8 mouse cellular contexts compared by ENCODE assay signal in genomic region chr7:27543065-27543464, GRCm38 (mm10). TPM values are rescaled to one million over a fixed set of nuclear protein-coding genes. Genes with fewer than 3 reads are reported as not detected.
DNase-seq lines count a peak whose midpoint lies in the region; ATAC-seq lines count a peak whose summit lies in the region.

No protein-coding gene starts in this region.

- peak overlapping the region; percentile 96 for H3K4me2 ChIP-seq in heart, embryonic 14.5 days (ENCODE audit: low read length)
- peak overlapping the region; percentile 72 for H3K4me2 ChIP-seq in hindbrain, embryonic 15.5 days
- peak overlapping the region; percentile 85 for H3K4me2 ChIP-seq in midbrain, embryonic 14.5 days (ENCODE audit: low read length)

- no peaks in the 10 kb centered on the region for H3K27me3 ChIP-seq in heart, embryonic 14.5 days (ENCODE audit: control insufficient read depth, insufficient read depth, low read length)
- no peaks in the 10 kb centered on the region for H3K27me3 ChIP-seq in hindbrain, embryonic 15.5 days
- no peaks in the 10 kb centered on the region for H3K27me3 ChIP-seq in midbrain, embryonic 14.5 days (ENCODE audit: control insufficient read depth, insufficient read depth, low read length)

- H3K4me1 ChIP-seq in heart, embryonic 14.5 days (ENCODE audit: control insufficient read depth in 2 of 2, insufficient read depth in 2 of 2, low read length in 2 of 2): peaks cover 5 to 15% of the 10 kb centered on the region in 2 experiments; a peak in 3 of 4 replicates
- H3K4me1 ChIP-seq in hindbrain, embryonic 15.5 days (replicated peaks): peaks cover 21% of the 10 kb centered on the region
- peaks cover 14% of the 10 kb centered on the region for H3K4me1 ChIP-seq in midbrain, embryonic 14.5 days (ENCODE audit: control insufficient read depth, insufficient read depth, low read length)

- no peak for DNase-seq in heart, postnatal 25 days (ENCODE audit: low spot score)
- peak; percentile 59 for DNase-seq in brain, adult 2 months (ENCODE audit: low read depth, low spot score)
- DNase-seq in midbrain, embryonic 14.5 days: peak; percentile 17
- DNase-seq in layer of hippocampus, adult 8-10 months (ENCODE audit: low spot score in 2 of 2): no peak
- no peak for DNase-seq in ovary, postnatal 36 days (ENCODE audit: low spot score)
- no peak for DNase-seq in gastrocnemius, postnatal 36 days

- intact Hi-C loops in heart, postnatal 25 days (cut with DNase I): no loop called here
- intact Hi-C loops in gastrocnemius, postnatal 36 days (cut with DNase I): no loop called here

- peaks cover 21% of the 10 kb centered on the region; the same call in 1 of the 2 replicates for H3K36me3 ChIP-seq in heart, embryonic 14.5 days (ENCODE audit: control insufficient read depth, insufficient read depth, low read length)
- H3K36me3 ChIP-seq in hindbrain, embryonic 15.5 days: peaks cover 26% of the 10 kb centered on the region
- H3K36me3 ChIP-seq in midbrain, embryonic 14.5 days (ENCODE audit: control insufficient read depth, insufficient read depth, low read length): peaks cover 24% of the 10 kb centered on the region

- WGBS in heart, embryonic 14.5 days: 38% methylated on average over 6 of the region's 6 CpGs
- 56% methylated on average over 6 of the region's 6 CpGs for WGBS in hindbrain, embryonic 15.5 days
- WGBS in midbrain, embryonic 14.5 days: 54% methylated on average over 6 of the region's 6 CpGs

- no peak for ATAC-seq in heart, embryonic 14.5 days (ENCODE audit: insufficient number of reproducible peaks, insufficient read depth, low FRiP score, low read depth)
- ATAC-seq in hindbrain, embryonic 15.5 days (ENCODE audit: low FRiP score, low read depth): no peak; the same call in 1 of the 2 replicates
- no peak for ATAC-seq in midbrain, embryonic 14.5 days (ENCODE audit: low FRiP score, low TSS enrichment)

- H3K9me3 ChIP-seq in heart, embryonic 14.5 days (ENCODE audit: control insufficient read depth, low read length): no peaks in the 10 kb centered on the region
- no peaks in the 10 kb centered on the region for H3K9me3 ChIP-seq in hindbrain, embryonic 15.5 days
- no peaks in the 10 kb centered on the region for H3K9me3 ChIP-seq in midbrain, embryonic 14.5 days (ENCODE audit: control insufficient read depth, low read length)

- peak overlapping the region; percentile 41 to 50 for H3K4me3 ChIP-seq in heart, embryonic 14.5 days (ENCODE audit: control insufficient read depth in 1 of 2, insufficient read depth in 1 of 2, low read depth in 1 of 2, low read length in 2 of 2)
- H3K4me3 ChIP-seq in hindbrain, embryonic 15.5 days: peak overlapping the region; percentile 75
- peak overlapping the region; percentile 61 for H3K4me3 ChIP-seq in midbrain, embryonic 14.5 days (replicated peaks; ENCODE audit: low read depth, low read length)

- H3K9ac ChIP-seq in heart, embryonic 14.5 days (ENCODE audit: low read length): peak overlapping the region; percentile 78
- H3K9ac ChIP-seq in hindbrain, embryonic 15.5 days: peak overlapping the region; percentile 80
- peak overlapping the region; percentile 73; the same call in 1 of the 2 replicates for H3K9ac ChIP-seq in midbrain, embryonic 14.5 days (replicated peaks; ENCODE audit: low read length)

- H3K27ac ChIP-seq in heart, embryonic 14.5 days (replicated peaks in 1 of 2; ENCODE audit: control insufficient read depth in 1 of 2, insufficient read depth in 1 of 2, low read depth in 2 of 2, low read length in 2 of 2): no peak overlapping the region
- peak overlapping the region; percentile 70 for H3K27ac ChIP-seq in hindbrain, embryonic 15.5 days (replicated peaks)
- H3K27ac ChIP-seq in midbrain, embryonic 14.5 days (replicated peaks; ENCODE audit: low read depth, low read length): no peak overlapping the region

RNA-seq across cellular contexts. Expression of gene Pld3, which starts 10.0 kb away (rescaled TPM):
- 54.5 and 61.7 TPM in 2 replicates for polyA plus RNA-seq in heart, embryonic 14.5 days (2014; fragmentation: Nextera tagmentation; extraction: Ambion mirVana)
- 10 to 100 TPM; 23.3 to 27.1 TPM for total RNA-seq in heart, postnatal 25 days (2021)
- 189 TPM in 2 replicates for polyA plus RNA-seq in hindbrain, embryonic 15.5 days (2015; fragmentation: Nextera tagmentation; extraction: Ambion mirVana)
- polyA plus RNA-seq in midbrain, embryonic 14.5 days (2014; fragmentation: Nextera tagmentation; extraction: Ambion mirVana): 114 and 134 TPM in 2 replicates
- total RNA-seq in layer of hippocampus, adult 8-10 months (2022): 100 to 1,000 TPM; 559 to 594 (median 575) TPM
- 10 to 100 TPM; 12.6 to 13.6 TPM for total RNA-seq in gastrocnemius, postnatal 36 days (2021)

RNA-seq across cellular contexts. Expression of gene 2310022A10Rik, which starts 10.0 kb away (rescaled TPM):
- 31.0 TPM in 2 replicates for polyA plus RNA-seq in heart, embryonic 14.5 days (2014; fragmentation: Nextera tagmentation; extraction: Ambion mirVana)
- 10 to 100 TPM; 64.6 to 71.9 TPM for total RNA-seq in heart, postnatal 25 days (2021)
- 32.0 and 36.6 TPM in 2 replicates for polyA plus RNA-seq in hindbrain, embryonic 15.5 days (2015; fragmentation: Nextera tagmentation; extraction: Ambion mirVana)
- polyA plus RNA-seq in midbrain, embryonic 14.5 days (2014; fragmentation: Nextera tagmentation; extraction: Ambion mirVana): 26.3 and 35.3 TPM in 2 replicates
- 10 to 100 TPM; 25.9 to 34.2 (median 29.8) TPM for total RNA-seq in layer of hippocampus, adult 8-10 months (2022)
- 100 to 1,000 TPM in 1 of 2 experiments, 10 to 100 TPM in 1; 96.8 to 127 TPM for total RNA-seq in gastrocnemius, postnatal 36 days (2021)

RNA-seq across cellular contexts. Expression of gene Hipk4, which starts 20.0 kb away (rescaled TPM):
- 0.24 and 0.26 TPM in 2 replicates for polyA plus RNA-seq in heart, embryonic 14.5 days (2014; fragmentation: Nextera tagmentation; extraction: Ambion mirVana)
- under 1 TPM; 0.13 to 0.17 TPM for total RNA-seq in heart, postnatal 25 days (2021)
- polyA plus RNA-seq in hindbrain, embryonic 15.5 days (2015; fragmentation: Nextera tagmentation; extraction: Ambion mirVana): 0.82 and 1.0 TPM in 2 replicates
- 0.43 and 0.78 TPM in 2 replicates for polyA plus RNA-seq in midbrain, embryonic 14.5 days (2014; fragmentation: Nextera tagmentation; extraction: Ambion mirVana)
- total RNA-seq in layer of hippocampus, adult 8-10 months (2022): under 1 TPM in 1 of 4 experiments, not detected in 3; 0.25 TPM
- total RNA-seq in gastrocnemius, postnatal 36 days (2021): under 1 TPM; 0.07 to 0.08 TPM

RNA-seq across cellular contexts. Expression of gene Prx, which starts 43.9 kb away (rescaled TPM):
- polyA plus RNA-seq in heart, embryonic 14.5 days (2014; fragmentation: Nextera tagmentation; extraction: Ambion mirVana): 0.58 and 0.59 TPM in 2 replicates
- total RNA-seq in heart, postnatal 25 days (2021): 1 to 10 TPM; 1.2 to 1.6 TPM
- 1.8 and 1.9 TPM in 2 replicates for polyA plus RNA-seq in hindbrain, embryonic 15.5 days (2015; fragmentation: Nextera tagmentation; extraction: Ambion mirVana)
- 0.77 and 0.97 TPM in 2 replicates for polyA plus RNA-seq in midbrain, embryonic 14.5 days (2014; fragmentation: Nextera tagmentation; extraction: Ambion mirVana)
- under 1 TPM; 0.38 to 0.43 (median 0.39) TPM for total RNA-seq in layer of hippocampus, adult 8-10 months (2022)
- total RNA-seq in gastrocnemius, postnatal 36 days (2021): 10 to 100 TPM in 1 of 2 experiments, 1 to 10 TPM in 1; 4.6 to 10.7 TPM

RNA-seq across cellular contexts. Expression of gene Akt2, which starts 48.3 kb away (rescaled TPM):
- polyA plus RNA-seq in heart, embryonic 14.5 days (2014; fragmentation: Nextera tagmentation; extraction: Ambion mirVana): 66.5 and 76.0 TPM in 2 replicates
- total RNA-seq in heart, postnatal 25 days (2021): 100 to 1,000 TPM; 166 to 177 TPM
- 66.3 and 74.2 TPM in 2 replicates for polyA plus RNA-seq in hindbrain, embryonic 15.5 days (2015; fragmentation: Nextera tagmentation; extraction: Ambion mirVana)
- 51.0 and 67.0 TPM in 2 replicates for polyA plus RNA-seq in midbrain, embryonic 14.5 days (2014; fragmentation: Nextera tagmentation; extraction: Ambion mirVana)
- 100 to 1,000 TPM in 2 of 4 experiments, 10 to 100 TPM in 2; 72.2 to 109 (median 97.5) TPM for total RNA-seq in layer of hippocampus, adult 8-10 months (2022)
- total RNA-seq in gastrocnemius, postnatal 36 days (2021): 100 to 1,000 TPM; 135 to 142 TPM

Comparison
In these comparisons a context has a peak if more than half of its experiments do, and no peak if none do; other contexts are left out.
1. DNase-seq: peak in brain, adult 2 months (single experiment) and midbrain, embryonic 14.5 days (single experiment); none in heart, postnatal 25 days (single experiment), layer of hippocampus, adult 8-10 months (0 of 2), ovary, postnatal 36 days (single experiment) and gastrocnemius, postnatal 36 days (0 of 2).
2. RNA of gene Pld3, which starts 10.0 kb away (total RNA-seq): 559 to 594 TPM in layer of hippocampus, adult 8-10 months; 23.3 to 27.1 TPM in heart, postnatal 25 days and 12.6 to 13.6 TPM in gastrocnemius, postnatal 36 days; every median in the first group is over 10 times any median in the second.
3. Peak in every context shown above with its lines, with median percentiles within 50 percentile points of each other: H3K4me2 ChIP-seq, H3K4me3 ChIP-seq and H3K9ac ChIP-seq.